Mouse (Mus musculus): ENCODE results near the gene Mylpf. TPM values are rescaled to one million over a fixed set of nuclear protein-coding genes. Genes with fewer than 3 reads are reported as not detected.

Mylpf gene
- total and polyA plus RNA-seq, 2 experiments, result 0.71 to 8.6 TPM

DNA sequence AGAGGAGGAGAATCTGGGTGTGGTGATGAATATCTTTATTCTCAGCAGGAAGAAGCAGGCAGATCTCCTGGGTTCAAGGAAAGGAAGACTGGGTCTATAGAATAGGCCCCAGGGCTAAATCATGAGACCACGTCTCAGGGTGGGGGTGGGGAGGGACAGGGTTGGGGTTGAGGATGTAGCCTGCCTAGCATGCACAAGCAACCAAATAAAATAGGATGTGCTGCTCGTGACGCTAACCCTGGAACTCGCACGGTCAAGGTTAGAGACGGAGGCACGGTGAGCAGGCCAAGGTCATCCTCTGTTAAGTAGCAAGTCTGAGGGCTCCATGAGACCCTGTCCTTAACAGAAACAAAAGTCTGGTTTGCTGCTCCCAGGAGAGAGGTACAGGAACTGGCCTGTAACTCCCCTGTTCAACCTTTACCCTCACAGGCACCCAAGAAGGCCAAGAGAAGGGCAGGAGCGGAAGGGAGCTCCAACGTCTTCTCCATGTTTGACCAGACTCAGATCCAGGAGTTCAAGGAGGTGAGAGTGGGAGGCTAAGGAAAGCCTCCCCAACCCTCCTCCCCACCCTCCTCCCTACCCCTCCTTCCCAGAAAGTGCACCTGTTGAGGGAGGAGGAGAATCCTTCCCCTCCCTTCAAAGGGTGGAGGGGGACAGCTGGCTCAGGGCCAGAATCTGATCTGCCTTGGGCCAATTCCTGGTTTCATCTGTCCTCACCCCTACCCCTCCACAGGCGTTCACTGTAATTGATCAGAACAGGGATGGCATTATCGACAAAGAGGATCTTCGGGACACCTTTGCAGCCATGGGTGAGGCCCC is 4.0 kb downstream of the Mylpf start:
- Histone ChIP-seq H3K79me2 (ENCODE audit: control insufficient read depth, insufficient read depth, low read length) (peaks cover 5% of the 10 kb centered on the region), H3K4me1 (ENCODE audit: control insufficient read depth, insufficient read depth, low read length) (no peaks in the 10 kb centered on the region), H3K9ac (ENCODE audit: low read depth, low read length) (no peak overlapping the region), H3K27ac (replicated peaks; ENCODE audit: insufficient read depth, low read depth, low read length) (no peak overlapping the region), H3K36me3 (ENCODE audit: control insufficient read depth, insufficient read depth, low read length) (no peaks in the 10 kb centered on the region), H3K4me3 (ENCODE audit: insufficient read depth, low read depth, low read length) (no peak overlapping the region), H3K27me3 (ENCODE audit: control insufficient read depth, insufficient read depth, low read length) (no peaks in the 10 kb centered on the region)
- no peak for TF ChIP-seq CTCF (IDR thresholded peaks at IDR 0.05; ENCODE audit: low read depth, low read length)
- no peak for TF ChIP-seq POLR2A (IDR thresholded peaks at IDR 0.05; ENCODE audit: extremely low read depth, insufficient read depth, low read length)
- no peak for DNase-seq (ENCODE audit: extremely low read depth, low read depth, low spot score)
- 87% methylated on average over 12 of the region's 12 CpGs for WGBS

- no peak for TF ChIP-seq POLR2A (IDR thresholded peaks at IDR 0.05; ENCODE audit: extremely low read depth, insufficient read depth, low read length)
- TF ChIP-seq CTCF (IDR thresholded peaks at IDR 0.05; ENCODE audit: low read depth, low read length), result peak; percentile 59
- no peaks in the 10 kb centered on the region for H3K36me3 ChIP-seq (ENCODE audit: control insufficient read depth, insufficient read depth, low read length)
- no peak overlapping the region for H3K9ac ChIP-seq (ENCODE audit: low read depth, low read length)
- H3K27ac ChIP-seq (replicated peaks; ENCODE audit: insufficient read depth, low read depth, low read length), result no peak overlapping the region
- no peaks in the 10 kb centered on the region for H3K79me2 ChIP-seq (ENCODE audit: control insufficient read depth, insufficient read depth, low read length)
- 45% methylated on average over 7 of the region's 7 CpGs for WGBS
- no peaks in the 10 kb centered on the region for H3K27me3 ChIP-seq (ENCODE audit: control insufficient read depth, insufficient read depth, low read length)
- no peaks in the 10 kb centered on the region for H3K4me1 ChIP-seq (ENCODE audit: control insufficient read depth, insufficient read depth, low read length)
- peak; percentile 38 for DNase-seq (ENCODE audit: extremely low read depth, low read depth, low spot score)
- H3K4me3 ChIP-seq (ENCODE audit: insufficient read depth, low read depth, low read length), result no peak overlapping the region
These were observed 4.8 kb downstream of the Mylpf start for GRCm38 (mm10) chr7:127213485-127213884.

- no peak overlapping the region for H3K27ac ChIP-seq (replicated peaks; ENCODE audit: insufficient read depth, low read depth, low read length)
- TF ChIP-seq CTCF (IDR thresholded peaks at IDR 0.05; ENCODE audit: low read depth, low read length) (peak; percentile 23; the same call in 1 of the 2 replicates), POLR2A (IDR thresholded peaks at IDR 0.05; ENCODE audit: extremely low read depth, insufficient read depth, low read length) (no peak)
- H3K9ac ChIP-seq (ENCODE audit: low read depth, low read length), result no peak overlapping the region
- no peaks in the 10 kb centered on the region for H3K27me3 ChIP-seq (ENCODE audit: control insufficient read depth, insufficient read depth, low read length)
- no peaks in the 10 kb centered on the region for H3K79me2 ChIP-seq (ENCODE audit: control insufficient read depth, insufficient read depth, low read length)
- no peaks in the 10 kb centered on the region for H3K4me1 ChIP-seq (ENCODE audit: control insufficient read depth, insufficient read depth, low read length)
- H3K4me3 ChIP-seq (ENCODE audit: insufficient read depth, low read depth, low read length), result no peak overlapping the region
- no peaks in the 10 kb centered on the region for H3K36me3 ChIP-seq (ENCODE audit: control insufficient read depth, insufficient read depth, low read length)
- no peak for DNase-seq (ENCODE audit: extremely low read depth, low read depth, low spot score)
- 71% methylated on average over 12 of the region's 12 CpGs for WGBS
These were observed 5.2 kb downstream of the Mylpf start for GRCm38 (mm10) chr7:127213930-127214329.

DNA sequence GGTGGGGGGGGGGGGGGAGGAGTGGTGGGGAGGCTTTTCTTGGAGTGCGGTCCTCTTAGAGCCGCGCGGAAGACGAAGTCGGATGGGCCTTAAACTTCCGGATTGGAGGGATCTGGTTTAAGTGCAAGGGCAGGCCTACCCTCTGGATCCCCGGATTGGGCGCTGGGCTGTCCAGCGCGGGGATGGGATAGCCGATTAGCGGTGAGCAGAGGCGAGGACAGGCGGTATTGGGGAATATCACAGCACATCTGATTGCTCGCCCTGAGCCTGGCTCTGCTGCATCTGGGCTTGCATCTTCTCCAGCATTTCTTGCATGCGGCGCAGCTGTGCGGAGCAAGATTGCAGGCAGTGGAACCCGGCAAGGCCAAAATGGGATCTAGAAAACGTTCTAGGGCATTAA is 5.8 kb downstream of the Mylpf start:
- TF ChIP-seq POLR2A (IDR thresholded peaks at IDR 0.05; ENCODE audit: extremely low read depth, insufficient read depth, low read length), result no peak
- no peak for TF ChIP-seq CTCF (IDR thresholded peaks at IDR 0.05; ENCODE audit: low read depth, low read length)
- DNase-seq (ENCODE audit: extremely low read depth, low read depth, low spot score), result no peak
- H3K79me2 ChIP-seq (ENCODE audit: control insufficient read depth, insufficient read depth, low read length), result no peaks in the 10 kb centered on the region
- H3K36me3 ChIP-seq (ENCODE audit: control insufficient read depth, insufficient read depth, low read length), result no peaks in the 10 kb centered on the region
- H3K27me3 ChIP-seq (ENCODE audit: control insufficient read depth, insufficient read depth, low read length), result no peaks in the 10 kb centered on the region
- H3K4me3 ChIP-seq (ENCODE audit: insufficient read depth, low read depth, low read length), result peak overlapping the region; percentile 12; the same call in 1 of the 2 replicates
- no peak overlapping the region for H3K27ac ChIP-seq (replicated peaks; ENCODE audit: insufficient read depth, low read depth, low read length)
- no peaks in the 10 kb centered on the region for H3K4me1 ChIP-seq (ENCODE audit: control insufficient read depth, insufficient read depth, low read length)
- peak overlapping the region; percentile 7; the same call in 1 of the 2 replicates for H3K9ac ChIP-seq (ENCODE audit: low read depth, low read length)
- 72% methylated on average over 21 of the region's 21 CpGs for WGBS

DNA sequence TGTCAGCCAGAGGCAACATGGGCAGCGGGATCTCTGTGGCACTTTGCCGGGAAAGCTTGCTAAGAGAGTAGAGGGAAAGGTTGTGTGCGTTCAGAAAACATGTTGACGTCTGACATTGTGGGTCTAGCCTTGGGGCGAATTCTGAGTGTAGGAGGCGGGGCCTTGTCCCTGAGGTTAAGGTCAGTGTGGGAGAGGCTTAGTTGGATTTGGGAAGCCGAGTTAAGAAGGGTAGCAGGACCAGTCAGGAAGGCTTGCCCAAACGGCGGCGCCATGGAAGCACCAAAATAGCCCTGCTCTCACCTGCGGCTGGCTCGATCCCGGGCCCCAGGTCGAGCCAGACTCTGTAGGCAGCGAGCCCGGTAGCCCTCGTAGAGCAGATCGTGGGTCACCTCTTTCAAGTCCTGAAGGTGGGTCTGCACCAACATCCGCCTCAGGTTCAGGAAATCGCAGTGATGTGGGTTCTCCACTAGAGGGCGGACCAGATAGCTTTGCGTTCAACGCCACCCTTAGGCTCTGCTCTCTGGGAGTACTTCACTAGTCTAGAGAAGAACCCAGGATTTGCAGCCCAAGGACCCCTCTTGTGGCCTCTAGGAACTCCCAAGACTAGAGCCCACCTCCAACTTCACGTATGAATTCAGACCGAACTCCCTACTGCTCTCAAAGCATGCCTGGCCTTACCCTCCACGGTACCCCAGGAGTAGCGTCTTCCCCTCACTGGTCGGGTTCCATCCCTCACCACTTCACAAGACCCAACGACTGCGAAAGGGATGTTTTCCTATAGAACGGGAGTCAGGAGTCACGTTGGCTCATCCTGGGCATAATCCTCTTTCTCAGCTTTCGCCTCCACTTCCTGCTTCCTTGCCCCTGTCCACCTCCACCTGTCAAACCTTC is 6.5 kb downstream of the Mylpf start:
- H3K27ac ChIP-seq (replicated peaks; ENCODE audit: insufficient read depth, low read depth, low read length), result no peak overlapping the region
- H3K4me3 ChIP-seq (ENCODE audit: insufficient read depth, low read depth, low read length), result peak overlapping the region; percentile 47
- H3K79me2 ChIP-seq (ENCODE audit: control insufficient read depth, insufficient read depth, low read length), result no peaks in the 10 kb centered on the region
- peak overlapping the region; percentile 45 for H3K9ac ChIP-seq (ENCODE audit: low read depth, low read length)
- DNase-seq (ENCODE audit: extremely low read depth, low read depth, low spot score), result peak; percentile 58
- no peak for TF ChIP-seq POLR2A (IDR thresholded peaks at IDR 0.05; ENCODE audit: extremely low read depth, insufficient read depth, low read length)
- TF ChIP-seq CTCF (IDR thresholded peaks at IDR 0.05; ENCODE audit: low read depth, low read length), result peak; percentile 91
- no peaks in the 10 kb centered on the region for H3K27me3 ChIP-seq (ENCODE audit: control insufficient read depth, insufficient read depth, low read length)
- WGBS, result 25% methylated on average over 33 of the region's 33 CpGs
- no peaks in the 10 kb centered on the region for H3K36me3 ChIP-seq (ENCODE audit: control insufficient read depth, insufficient read depth, low read length)
- no peaks in the 10 kb centered on the region for H3K4me1 ChIP-seq (ENCODE audit: control insufficient read depth, insufficient read depth, low read length)
